Mouse (Mus musculus): ENCODE results near the gene Aox2.

GRCm38 (mm10) chr1:58311221-58311864, 33.2 kb downstream of the Aox2 start:
- no peak for TF ChIP-seq CTCF (IDR thresholded peaks at IDR 0.05; ENCODE audit: low read depth, low read length)
- no peak for TF ChIP-seq POLR2A (IDR thresholded peaks at IDR 0.05; ENCODE audit: insufficient read depth, low read length)
- no peak for TF ChIP-seq EP300 (IDR thresholded peaks at IDR 0.05; ENCODE audit: insufficient read depth, low read depth, low read length)
